In genomic region chr2:33349581-33349980, GRCm38 (mm10) we compare ENCODE assay signal across 17 mouse cellular contexts. TPM values are rescaled to one million over a fixed set of nuclear protein-coding genes. Genes with fewer than 3 reads are reported as not detected.
DNase-seq lines count a peak whose midpoint lies in the region; ATAC-seq and TF ChIP-seq lines count a peak whose summit lies in the region.
"Had no signal": no experiment of that assay in that cellular context is flagged by ENCODE, and none has a peak within 500 bp of the region (broad histone marks: within the 10 kb centered on the region; RNA-seq: fewer than 3 reads in every experiment).

No protein-coding gene starts in this region.

- no peak overlapping the region for H3K9ac ChIP-seq in forebrain, embryonic 13.5 days
- no peak overlapping the region for H3K9ac ChIP-seq in forebrain, embryonic 14.5 days (ENCODE audit: low read length)
- H3K9ac ChIP-seq: embryonic facial prominence, embryonic 13.5 days; hindbrain, embryonic 13.5 days; limb, embryonic 12.5 days; liver, embryonic 13.5 days; lung, embryonic 14.5 days; neural tube, embryonic 12.5 days had no signal

- no peaks in the 10 kb centered on the region for H3K9me3 ChIP-seq in forebrain, embryonic 13.5 days (replicated peaks)
- H3K9me3 ChIP-seq in forebrain, embryonic 14.5 days (replicated peaks; ENCODE audit: control insufficient read depth, low read length): no peaks in the 10 kb centered on the region
- H3K9me3 ChIP-seq: embryonic facial prominence, embryonic 13.5 days; G1E; hindbrain, embryonic 13.5 days; limb, embryonic 12.5 days; liver, embryonic 13.5 days; neural tube, embryonic 12.5 days had no signal

- H3K36me3 ChIP-seq in forebrain, embryonic 13.5 days (ENCODE audit: poor library complexity, severe bottlenecking): no peaks in the 10 kb centered on the region
- H3K36me3 ChIP-seq in forebrain, embryonic 14.5 days (ENCODE audit: control insufficient read depth, insufficient read depth, low read length): no peaks in the 10 kb centered on the region
- H3K36me3 ChIP-seq: embryonic facial prominence, embryonic 13.5 days; hindbrain, embryonic 13.5 days; limb, embryonic 12.5 days; liver, embryonic 13.5 days; neural tube, embryonic 12.5 days had no signal

- 53% methylated on average over 2 of the region's 2 CpGs for WGBS in forebrain, embryonic 13.5 days
- 51% methylated on average over 2 of the region's 2 CpGs for WGBS in forebrain, embryonic 14.5 days

- peak overlapping the region; percentile 12; the same call in 1 of the 2 replicates for H3K27ac ChIP-seq in forebrain, embryonic 13.5 days
- no peak overlapping the region for H3K27ac ChIP-seq in forebrain, embryonic 14.5 days (ENCODE audit: low read depth, low read length)
- peak overlapping the region; percentile 37; the same call in 1 of the 2 replicates for H3K27ac ChIP-seq in left cerebral cortex, adult 2 months
- H3K27ac ChIP-seq in brown adipose tissue, adult 24 weeks (replicated peaks; ENCODE audit: low read depth, low read length): peak overlapping the region; percentile 14; the same call in 1 of the 2 replicates
- H3K27ac ChIP-seq: embryonic facial prominence, embryonic 13.5 days; hindbrain, embryonic 13.5 days; limb, embryonic 12.5 days; liver, embryonic 13.5 days; neural tube, embryonic 12.5 days had no signal

- intact Hi-C loops in left cerebral cortex, adult 2 months (cut with DNase I): loop anchor here (1.0 to 5.0 kb wide), 3 partner anchors 130 to 267 kb away; no protein-coding TSS in a partner anchor
- intact Hi-C loops in left cerebral cortex, postnatal 10 days (cut with DNase I): loop anchor here (2.0 kb wide), 1 partner anchor 195 kb away; no protein-coding TSS in a partner anchor

- H3K4me2 ChIP-seq in forebrain, embryonic 13.5 days: no peak overlapping the region
- H3K4me2 ChIP-seq in forebrain, embryonic 14.5 days (ENCODE audit: low read length): no peak overlapping the region
- H3K4me2 ChIP-seq: embryonic facial prominence, embryonic 13.5 days; heart, embryonic 11.5 days; hindbrain, embryonic 13.5 days; limb, embryonic 12.5 days; liver, embryonic 13.5 days; lung, embryonic 14.5 days; neural tube, embryonic 12.5 days had no signal

- no peak for TF ChIP-seq CTCF in left cerebral cortex, adult 2 months (IDR thresholded peaks at IDR 0.05)

- ATAC-seq in forebrain, embryonic 13.5 days: no peak
- no peak for ATAC-seq in forebrain, embryonic 14.5 days
- ATAC-seq: activated CD4-positive, CD25-positive, alpha-beta regulatory T cell, adult 4 months had no signal

- no peaks in the 10 kb centered on the region for H3K27me3 ChIP-seq in forebrain, embryonic 13.5 days
- no peaks in the 10 kb centered on the region for H3K27me3 ChIP-seq in forebrain, embryonic 14.5 days (replicated peaks; ENCODE audit: control insufficient read depth, insufficient read depth, low read length)
- H3K27me3 ChIP-seq: embryonic facial prominence, embryonic 13.5 days; hindbrain, embryonic 13.5 days; limb, embryonic 12.5 days; liver, embryonic 13.5 days; neural tube, embryonic 12.5 days had no signal

- H3K4me3 ChIP-seq in forebrain, embryonic 13.5 days: no peak overlapping the region
- H3K4me3 ChIP-seq in forebrain, embryonic 14.5 days (ENCODE audit: low read depth, low read length): no peak overlapping the region
- H3K4me3 ChIP-seq in left cerebral cortex, adult 2 months: no peak overlapping the region
- H3K4me3 ChIP-seq in brown adipose tissue, adult 24 weeks (ENCODE audit: insufficient read depth, low read depth, low read length): no peak overlapping the region
- H3K4me3 ChIP-seq: embryonic facial prominence, embryonic 13.5 days; hindbrain, embryonic 13.5 days; limb, embryonic 12.5 days; liver, embryonic 13.5 days; neural tube, embryonic 12.5 days had no signal

- peaks cover 58% of the 10 kb centered on the region for H3K4me1 ChIP-seq in forebrain, embryonic 13.5 days
- H3K4me1 ChIP-seq in forebrain, embryonic 14.5 days (ENCODE audit: control insufficient read depth, insufficient read depth, low read length): peaks cover 35% of the 10 kb centered on the region
- H3K4me1 ChIP-seq in brown adipose tissue, adult 24 weeks (ENCODE audit: control insufficient read depth, insufficient read depth, insufficient read length, low read length): no peaks in the 10 kb centered on the region
- H3K4me1 ChIP-seq: liver, embryonic 13.5 days had no signal

- DNase-seq in forebrain, embryonic 14.5 days (ENCODE audit: low spot score): no peak
- DNase-seq in left cerebral cortex, adult 2 months (ENCODE audit: extremely low spot score in 1 of 2, low spot score in 2 of 2): no peak
- DNase-seq in left cerebral cortex, postnatal 10 days (ENCODE audit: extremely low spot score in 1 of 2, low spot score in 2 of 2): no peak
- peak; percentile 81 for DNase-seq in cerebellum, adult 9-11 months
- no peak for DNase-seq in heart, adult 11 months
- DNase-seq in right cerebral cortex, postnatal 25 days: no peak

RNA-seq across cellular contexts. Expression of gene Ralgps1, which starts 21.7 kb away (rescaled TPM):
- 27.2 and 31.1 TPM in 2 replicates for polyA plus RNA-seq in forebrain, embryonic 13.5 days (2015; fragmentation: Nextera tagmentation; extraction: Ambion mirVana)
- polyA plus RNA-seq in forebrain, embryonic 14.5 days (2014; fragmentation: Nextera tagmentation; extraction: Ambion mirVana): 32.6 and 40.2 TPM in 2 replicates
- total RNA-seq in left cerebral cortex, adult 2 months (2021): 10 to 100 TPM; 62.8 to 70.2 TPM
- total RNA-seq in left cerebral cortex, postnatal 10 days (2021): 10 to 100 TPM; 71.1 to 72.5 TPM
- polyA plus RNA-seq in brown adipose tissue, adult 24 weeks (2012; ENCODE audit: insufficient read depth, insufficient read length, missing spikeins): 1.1 and 1.5 TPM in 2 replicates

Comparison
In these comparisons a context has a peak if more than half of its experiments do, and no peak if none do; other contexts are left out.
1. RNA of gene Ralgps1, which starts 21.7 kb away (polyA plus RNA-seq): 32.6 to 40.2 TPM in forebrain, embryonic 14.5 days and 27.2 to 31.1 TPM in forebrain, embryonic 13.5 days; 1.1 to 1.5 TPM in brown adipose tissue, adult 24 weeks; every median in the first group is over 10 times any median in the second.